Mouse (Mus musculus) right cerebral cortex, postnatal 4 days (tissue): ENCODE data around the gene Tor1a.
"Not testable (repeated sequence)": the region's sequence is repeated elsewhere in the genome, so short reads cannot be mapped to it uniquely, and the experiment has no call there.

Source experiments
- DNase-seq: peaks from one replicate; pipeline ENCODE4 v3.0.0-alpha.2; 2022

Gene Tor1a

GRCm38 (mm10) chr2:30915933-30916332 is 51.8 kb downstream of the Tor1a start:
- not testable (repeated sequence) for DNase-seq

DNA sequence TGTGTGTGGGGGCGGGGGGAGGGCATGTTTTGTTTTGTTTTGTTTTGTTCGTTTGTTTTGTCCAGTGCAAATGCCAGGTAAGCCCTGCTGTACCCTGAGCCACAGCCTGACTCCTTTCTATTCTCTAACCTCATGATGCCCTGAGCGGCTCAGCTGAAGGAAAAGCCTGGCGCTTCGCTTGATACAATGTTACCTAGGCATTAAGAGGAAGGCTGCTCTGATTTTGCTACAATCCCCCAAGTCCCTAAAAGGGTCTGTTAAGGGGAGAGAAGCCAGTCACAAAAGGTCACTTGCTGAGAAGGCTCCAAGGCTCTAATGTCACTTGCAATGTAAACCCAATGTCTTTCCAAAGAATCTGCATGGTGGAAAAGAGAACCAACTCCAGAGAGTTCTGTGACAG is 52.4 kb downstream of the Tor1a start:
- no peak for DNase-seq

GRCm38 (mm10) chr2:30914836-30915235 is 52.9 kb downstream of the Tor1a start:
- no peak for DNase-seq

DNA sequence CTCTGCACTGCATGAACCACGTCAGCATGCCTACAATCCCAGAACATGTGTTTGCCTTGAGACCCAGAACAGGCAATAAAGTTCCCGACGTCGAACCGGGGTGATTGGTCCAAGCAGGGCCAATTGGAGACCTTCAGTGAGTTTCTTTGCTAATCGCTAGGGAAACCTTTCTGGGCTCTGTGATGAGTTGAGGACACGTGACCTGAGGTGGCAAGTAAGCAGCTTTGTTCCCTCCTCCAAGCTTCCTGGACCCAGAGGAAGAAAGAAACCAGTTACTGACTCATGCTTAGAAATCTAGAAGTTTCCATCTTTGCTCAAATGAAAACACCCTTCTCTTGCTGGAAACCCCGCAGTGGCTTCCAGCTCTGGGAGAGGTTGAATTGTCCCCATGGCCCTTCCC is 54.7 kb downstream of the Tor1a start:
- no peak for DNase-seq

- no peak for DNase-seq
Observed at GRCm38 (mm10) chr2:30912291-30912773, 55.4 kb downstream of the Tor1a start.
